Mouse (Mus musculus) G1E (cell line): ENCODE measurements at regions not wholly inside any gene's neighbourhood (a gene's known extent, or its start where the extent isn't known, plus 50 kb on each side); places are given as distances from the start of the nearest gene placed in this dataset.

Experiments
- ATAC-seq: 2 replicates; pipeline ENCODE4 v1.8.0; 2016; ENCODE audit warnings: mild to moderate bottlenecking; ENCODE audit not compliant: insufficient number of reproducible peaks, poor library complexity, low FRiP score, severe bottlenecking; ENCODE audit errors: extremely low read depth
- DNase-seq: peaks from one replicate; pipeline ENCODE4 v3.0.0; 2012; ENCODE audit warnings: low spot score
- H3K27me3 ChIP-seq: 2 replicates; pipeline ENCODE4 v1.6.1; 2012; ENCODE audit warnings: mild to moderate bottlenecking, low read length, inconsistent platforms; ENCODE audit not compliant: insufficient read depth
- H3K36me3 ChIP-seq: replicated peaks from 2 replicates; pipeline ENCODE3; 2012; ENCODE audit warnings: mild to moderate bottlenecking, inconsistent platforms
- H3K4me1 ChIP-seq: 2 replicates; pipeline ENCODE4 v1.6.1; 2012; ENCODE audit warnings: low read depth, low read length, inconsistent platforms, mixed read lengths; ENCODE audit not compliant: insufficient read depth
- H3K4me3 ChIP-seq: 2 replicates; pipeline ENCODE4 v1.5.1; 2012; ENCODE audit warnings: low read depth, mild to moderate bottlenecking, inconsistent platforms, low read length, moderate library complexity, mixed read lengths
- H3K9me3 ChIP-seq: replicated peaks from 2 replicates; pipeline ENCODE4 v1.6.1; 2012; ENCODE audit warnings: inconsistent platforms
- CTCF ChIP-seq: IDR thresholded peaks from 2 replicates; pipeline ENCODE4 v1.5.1; 2012; ENCODE audit warnings: low read depth, low read length, inconsistent platforms, mixed read lengths
- GATA1 ChIP-seq: IDR thresholded peaks from 2 replicates; pipeline ENCODE4 v1.6.1; 2012; ENCODE audit warnings: borderline replicate concordance, low read length, inconsistent platforms, mixed read lengths
- GATA2 ChIP-seq: IDR thresholded peaks from 2 replicates; pipeline ENCODE4 v1.6.1; 2012; ENCODE audit warnings: low read depth, low read length, inconsistent platforms, borderline replicate concordance
- POLR2AphosphoS5 ChIP-seq: IDR thresholded peaks from 2 replicates; pipeline ENCODE4 v1.6.1; 2012; ENCODE audit warnings: low read depth, low read length, inconsistent platforms; ENCODE audit not compliant: insufficient replicate concordance
- TAL1 ChIP-seq: conservative IDR thresholded peaks from 2 replicates; pipeline ENCODE4 v1.6.1; 2012; ENCODE audit warnings: low read depth, low read length, inconsistent platforms, mixed read lengths

DNA sequence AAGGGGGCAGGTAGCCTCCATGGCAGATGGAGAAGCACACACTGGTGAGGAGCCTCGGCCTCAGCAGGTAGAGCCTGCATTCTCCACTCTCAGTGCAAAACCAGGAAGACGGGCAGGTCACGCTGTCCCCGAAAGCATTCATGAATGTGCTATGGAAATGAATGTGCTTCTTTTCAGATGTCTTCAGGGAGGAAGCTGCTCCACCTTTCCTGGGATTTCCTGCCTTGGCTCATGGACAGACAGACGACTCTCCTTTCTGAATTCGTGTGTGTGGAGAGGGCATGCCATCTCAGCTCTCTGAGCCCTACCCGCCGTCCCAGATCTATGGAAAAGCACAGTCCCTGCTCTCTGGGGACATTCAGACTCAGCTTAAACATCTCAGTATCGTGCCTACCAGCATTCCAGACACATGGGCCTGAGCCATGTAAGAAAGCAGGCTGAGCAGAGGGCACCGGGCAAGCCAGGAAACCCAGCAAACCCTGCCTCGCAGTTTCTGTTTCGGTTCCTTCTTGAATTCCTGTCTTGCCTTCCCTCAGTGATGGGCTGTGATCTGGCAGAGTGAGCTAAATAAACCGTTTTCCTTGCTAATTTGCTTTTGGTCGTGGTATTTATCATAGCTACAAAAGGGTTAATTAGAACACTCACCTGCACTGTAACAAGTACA is 354.0 kb downstream of the Matn1 start:
- H3K27me3 ChIP-seq: no peaks in the 10 kb centered on the region
- no peaks in the 10 kb centered on the region for H3K4me1 ChIP-seq
- H3K36me3 ChIP-seq: no peaks in the 10 kb centered on the region
- no peak overlapping the region for H3K4me3 ChIP-seq
- TF ChIP-seq CTCF: no peak
- no peak for TF ChIP-seq GATA1
- no peak for TF ChIP-seq GATA2
- no peak for TF ChIP-seq POLR2AphosphoS5
- TF ChIP-seq TAL1: no peak
- ATAC-seq: no peak
- no peaks in the 10 kb centered on the region for H3K9me3 ChIP-seq
- no peak for DNase-seq

DNA sequence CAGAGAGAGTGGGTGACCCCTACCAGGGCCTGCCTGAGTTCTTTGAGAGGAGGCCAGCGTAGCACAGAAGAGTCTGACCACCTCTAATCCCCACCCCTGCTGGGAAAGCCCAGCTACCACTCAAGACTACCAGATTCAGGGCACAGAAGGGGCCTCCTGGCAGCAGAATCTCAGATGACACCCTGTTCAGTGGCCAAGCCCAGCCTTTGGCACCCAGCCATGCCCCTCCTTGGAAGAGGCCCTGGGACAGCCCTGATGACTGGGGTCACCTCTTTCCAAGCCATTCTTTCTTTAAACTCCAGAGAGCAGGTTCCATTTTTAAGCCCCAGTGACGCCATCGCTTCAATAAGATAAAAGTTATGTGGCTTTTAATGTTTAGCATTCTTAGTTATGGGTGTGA is 359.8 kb downstream of the Matn1 start:
- no peak overlapping the region for H3K4me3 ChIP-seq
- H3K9me3 ChIP-seq: no peaks in the 10 kb centered on the region
- no peaks in the 10 kb centered on the region for H3K4me1 ChIP-seq
- H3K27me3 ChIP-seq: no peaks in the 10 kb centered on the region
- no peak for ATAC-seq
- no peaks in the 10 kb centered on the region for H3K36me3 ChIP-seq
- no peak for DNase-seq
- TF ChIP-seq CTCF (no peak), TAL1 (no peak), POLR2AphosphoS5 (no peak), GATA1 (no peak), GATA2 (no peak)

DNA sequence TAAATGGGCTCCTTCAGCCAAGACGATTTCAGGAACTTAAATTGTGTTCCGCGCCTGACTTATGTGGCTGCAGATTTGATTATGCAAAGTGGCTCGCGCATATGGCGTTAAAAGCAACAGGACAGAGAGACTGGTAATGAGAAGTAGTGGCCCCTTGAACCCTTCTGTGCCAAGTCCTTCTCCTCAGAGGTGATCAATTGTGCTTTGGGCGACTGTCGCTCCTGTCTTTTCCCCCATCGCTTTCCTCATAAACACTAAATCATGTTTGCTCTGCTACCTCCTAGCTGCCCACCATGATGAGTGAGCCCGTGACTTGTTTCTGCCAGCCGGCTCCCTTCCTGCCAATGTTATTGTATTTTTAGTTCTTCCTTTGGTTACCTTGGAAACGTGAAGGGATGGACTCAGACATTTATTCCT is 360.2 kb downstream of the Matn1 start:
- Histone ChIP-seq H3K4me1 (no peaks in the 10 kb centered on the region), H3K36me3 (no peaks in the 10 kb centered on the region), H3K9me3 (no peaks in the 10 kb centered on the region), H3K4me3 (no peak overlapping the region), H3K27me3 (0 out of 2 replicates have a peak, but pooled peaks cover under 1% of the 10 kb centered on the region)
- DNase-seq: no peak
- TF ChIP-seq GATA2 (no peak), GATA1 (no peak), CTCF (no peak), TAL1 (no peak)
- ATAC-seq: no peak

DNA sequence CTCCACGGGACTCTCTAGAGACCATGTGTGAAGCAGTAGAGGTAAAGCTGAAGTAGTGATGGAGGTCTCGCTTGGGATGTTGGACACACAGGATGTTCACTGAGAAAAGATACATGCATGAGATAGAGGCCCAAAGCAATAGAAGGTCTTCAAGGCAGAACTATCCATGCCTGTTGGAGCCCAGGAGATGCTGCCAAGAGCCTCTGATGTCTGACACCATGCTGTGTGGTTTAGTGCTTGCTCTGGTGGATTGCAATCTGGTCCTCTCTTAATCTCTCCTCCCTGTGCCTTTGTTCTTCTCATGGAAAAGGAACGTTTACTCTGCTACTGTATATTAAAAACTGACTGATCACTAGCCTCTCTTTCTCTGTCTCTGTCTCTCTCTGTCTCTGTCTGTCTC is 370.0 kb downstream of the Matn1 start:
- no peaks in the 10 kb centered on the region for H3K4me1 ChIP-seq
- no peaks in the 10 kb centered on the region for H3K36me3 ChIP-seq
- no peaks in the 10 kb centered on the region for H3K9me3 ChIP-seq
- no peak for DNase-seq
- no peak for ATAC-seq
- H3K27me3 ChIP-seq: 0 out of 2 replicates have a peak, but pooled peaks cover 2% of the 10 kb centered on the region
- TF ChIP-seq TAL1: no peak
- TF ChIP-seq GATA1: no peak
- TF ChIP-seq POLR2AphosphoS5: no peak
- TF ChIP-seq CTCF: no peak
- TF ChIP-seq GATA2: no peak
- no peak overlapping the region for H3K4me3 ChIP-seq

DNA sequence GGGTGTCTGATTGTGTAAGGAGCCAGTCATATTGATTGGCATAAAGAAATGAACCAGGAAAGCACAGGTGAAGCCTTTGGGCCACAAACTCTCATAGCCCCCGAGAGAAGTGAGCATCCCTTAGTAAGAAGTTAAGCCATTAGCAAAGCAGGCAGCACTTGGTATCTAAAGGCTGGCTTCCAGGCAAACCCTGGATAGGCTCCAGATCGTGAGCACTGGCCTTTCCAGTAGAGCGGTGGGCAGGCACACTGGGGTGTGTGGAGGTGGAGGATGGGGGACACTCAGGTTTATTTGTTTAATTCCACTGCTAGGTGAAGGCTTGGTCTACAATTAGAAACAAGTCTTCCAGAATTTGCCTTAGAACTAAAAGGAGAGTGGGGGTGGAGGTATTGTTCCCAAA is 371.9 kb downstream of the Matn1 start:
- Histone ChIP-seq H3K4me3 (no peak overlapping the region), H3K27me3 (no peaks in the 10 kb centered on the region), H3K4me1 (no peaks in the 10 kb centered on the region), H3K36me3 (no peaks in the 10 kb centered on the region), H3K9me3 (no peaks in the 10 kb centered on the region)
- DNase-seq: no peak
- no peak for ATAC-seq
- TF ChIP-seq TAL1: no peak
- no peak for TF ChIP-seq POLR2AphosphoS5
- no peak for TF ChIP-seq GATA2
- TF ChIP-seq GATA1: no peak

DNA sequence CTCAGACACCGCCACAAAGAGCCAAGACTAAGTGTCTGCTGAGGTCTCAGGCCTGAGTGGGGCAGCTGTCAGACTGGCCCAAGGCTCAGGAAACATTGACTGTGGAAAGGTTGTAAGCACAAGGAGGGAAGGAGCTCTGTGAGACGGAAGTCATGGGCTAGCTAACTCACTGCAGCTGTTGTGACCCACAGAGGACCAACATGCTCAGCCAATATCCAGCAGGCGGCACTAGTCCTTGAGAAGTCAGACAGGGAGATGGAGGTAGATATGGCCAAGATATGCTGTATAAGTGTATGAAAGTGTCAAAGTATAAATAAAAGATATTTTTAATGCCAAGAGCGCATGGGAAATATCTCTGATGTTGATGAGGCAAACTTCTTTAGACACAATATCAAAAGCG is 378.1 kb downstream of the Matn1 start:
- TF ChIP-seq TAL1 (no peak), POLR2AphosphoS5 (no peak), CTCF (no peak), GATA2 (no peak), GATA1 (no peak)
- H3K27me3 ChIP-seq: no peaks in the 10 kb centered on the region
- DNase-seq (no peak), ATAC-seq (no peak)
- no peaks in the 10 kb centered on the region for H3K36me3 ChIP-seq
- H3K4me3 ChIP-seq: no peak overlapping the region
- H3K4me1 ChIP-seq: no peaks in the 10 kb centered on the region
- H3K9me3 ChIP-seq: no peaks in the 10 kb centered on the region

DNA sequence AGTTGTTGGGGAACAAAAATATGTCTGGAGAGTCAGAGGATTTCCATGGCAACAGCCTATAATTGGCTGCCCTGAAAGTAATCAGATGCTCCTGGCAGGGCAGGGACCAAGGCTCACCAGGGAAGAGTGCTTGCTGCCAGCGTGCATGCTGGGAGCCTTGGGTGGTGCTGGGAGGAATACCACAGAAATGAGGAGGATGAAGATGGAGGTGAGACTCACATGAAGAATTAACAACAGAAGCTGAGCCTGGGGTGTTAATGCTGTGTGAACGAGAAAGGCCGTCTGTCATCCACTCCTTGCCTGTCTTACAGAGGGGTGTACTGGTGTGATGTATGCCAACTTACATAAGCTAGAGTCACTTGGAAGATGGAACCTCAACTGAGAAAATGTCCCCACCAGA is 380.3 kb downstream of the Matn1 start:
- Histone ChIP-seq H3K4me1 (no peaks in the 10 kb centered on the region), H3K9me3 (no peaks in the 10 kb centered on the region), H3K36me3 (no peaks in the 10 kb centered on the region), H3K4me3 (no peak overlapping the region), H3K27me3 (no peaks in the 10 kb centered on the region)
- no peak for TF ChIP-seq TAL1
- TF ChIP-seq GATA1: no peak
- TF ChIP-seq POLR2AphosphoS5: no peak
- no peak for TF ChIP-seq CTCF
- TF ChIP-seq GATA2: no peak
- DNase-seq: no peak
- ATAC-seq: no peak
